Mouse (Mus musculus) forebrain, embryonic 16.5 days (tissue): ENCODE results near the gene Sars. TPM values are rescaled to one million over a fixed set of nuclear protein-coding genes. Genes with fewer than 3 reads are reported as not detected.

Experiments used
- ATAC-seq: fragments of 200-750 bp; cut with Nextera tagmentation; 2 replicates; pipeline ENCODE4 v1.8.0; 2017; ENCODE audit warnings: mild to moderate bottlenecking, moderate library complexity
- H3K27ac ChIP-seq: fragments of 300-500 bp; sonication (generic); 2 replicates; pipeline ENCODE4 v1.5.1; 2014; ENCODE audit warnings: low read length, control low read depth
- H3K27me3 ChIP-seq: fragments of 300-500 bp; sonication (generic); replicated peaks from 2 replicates; pipeline ENCODE4 v1.6.1; 2014; ENCODE audit warnings: low read length; ENCODE audit not compliant: control insufficient read depth, insufficient read depth
- H3K36me3 ChIP-seq: fragments of 300-500 bp; sonication (generic); 2 replicates; pipeline ENCODE4 v1.6.1; 2014; ENCODE audit not compliant: control insufficient read depth, insufficient read depth
- H3K4me1 ChIP-seq: fragments of 300-500 bp; sonication (generic); replicated peaks from 2 replicates; pipeline ENCODE4 v1.6.1; 2014; ENCODE audit warnings: low read length; ENCODE audit not compliant: control insufficient read depth, insufficient read depth
- H3K4me2 ChIP-seq: fragments of 300-500 bp; sonication (generic); 2 replicates; pipeline ENCODE4 v1.6.1; 2014; ENCODE audit warnings: mild to moderate bottlenecking, low read length, control low read depth
- H3K4me3 ChIP-seq: fragments of 300-500 bp; sonication (generic); replicated peaks from 2 replicates; pipeline ENCODE4 v1.5.1; 2014; ENCODE audit warnings: mild to moderate bottlenecking, low read length, control low read depth
- H3K9ac ChIP-seq: fragments of 300-500 bp; sonication (generic); replicated peaks from 2 replicates; pipeline ENCODE4 v1.6.1; 2014; ENCODE audit warnings: low read depth, low read length, control low read depth
- H3K9me3 ChIP-seq: fragments of 300-500 bp; sonication (generic); 2 replicates; pipeline ENCODE4 v1.6.1; 2016; ENCODE audit warnings: low read length; ENCODE audit not compliant: control insufficient read depth
- WGBS: fragments of 180-500 bp; shearing (Covaris S2); extraction: QIAGEN DNeasy Blood & Tissue Kit; methylation state at CpG from one replicate; pipeline ENCODE4 v1.1.7; 2014; 5-methylcytosine and 5-hydroxymethylcytosine counted together
- polyA plus RNA-seq: library from polyadenylated mRNA; unstranded; fragments of >200 nt; fragmentation: Nextera tagmentation; extraction: Ambion mirVana; gene quantifications from 2 replicates; pipeline ENCODE4 v1.2.1, GENCODE M21; 2015

The Sars gene
- polyA plus RNA-seq, result 230 and 238 TPM in 2 replicates

DNA sequence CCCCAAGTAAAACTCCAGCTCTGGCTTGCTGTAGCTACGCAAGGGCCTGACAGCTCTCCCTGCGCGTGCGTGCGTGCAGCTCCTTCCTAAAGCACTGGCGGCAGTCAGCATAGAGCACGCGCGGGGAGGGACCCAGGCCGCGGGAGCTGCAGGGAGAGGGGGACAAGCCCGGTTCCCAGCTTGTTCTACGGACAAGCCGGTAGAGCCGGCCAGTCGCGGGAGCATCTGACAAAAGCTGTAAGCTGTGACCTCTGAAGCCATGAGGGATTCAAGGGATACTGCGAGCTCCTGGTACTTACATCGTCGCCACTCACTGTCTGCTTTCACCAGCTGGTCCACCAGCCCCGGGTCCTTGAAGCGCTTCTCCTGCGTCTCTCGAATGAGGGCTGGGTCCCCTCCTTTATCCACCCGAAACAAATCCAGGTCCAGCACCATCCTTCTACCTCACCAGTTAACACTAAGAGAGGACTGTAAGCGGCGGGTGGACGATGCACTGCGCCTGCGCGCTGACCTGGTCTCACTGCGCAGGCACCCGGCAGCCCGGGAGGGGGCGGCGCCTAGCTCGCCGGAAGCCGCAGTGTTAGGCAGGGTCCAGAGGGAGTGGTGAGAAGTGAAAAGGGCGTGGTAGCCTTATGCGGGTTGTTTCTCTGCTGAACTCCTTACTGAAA, at the start of gene Sars:
Sars (minus strand) TSS at position 512 of the 668 bp plus-strand sequence.
- ATAC-seq, result peak; percentile 97
- peak within 1 kb of the TSS; percentile 84 for H3K4me2 ChIP-seq
- H3K36me3 ChIP-seq, result no peaks in the 10 kb centered on the region
- WGBS, result under 1% methylated on average over 41 of the region's 41 CpGs
- peak within 1 kb of the TSS; percentile 69 for H3K4me3 ChIP-seq
- H3K9me3 ChIP-seq, result no peaks in the 10 kb centered on the region
- peak within 1 kb of the TSS; percentile 88 for H3K27ac ChIP-seq
- peak within 1 kb of the TSS; percentile 78 for H3K9ac ChIP-seq
- peaks cover 32% of the 10 kb centered on the region for H3K4me1 ChIP-seq
- no peaks in the 10 kb centered on the region for H3K27me3 ChIP-seq

DNA sequence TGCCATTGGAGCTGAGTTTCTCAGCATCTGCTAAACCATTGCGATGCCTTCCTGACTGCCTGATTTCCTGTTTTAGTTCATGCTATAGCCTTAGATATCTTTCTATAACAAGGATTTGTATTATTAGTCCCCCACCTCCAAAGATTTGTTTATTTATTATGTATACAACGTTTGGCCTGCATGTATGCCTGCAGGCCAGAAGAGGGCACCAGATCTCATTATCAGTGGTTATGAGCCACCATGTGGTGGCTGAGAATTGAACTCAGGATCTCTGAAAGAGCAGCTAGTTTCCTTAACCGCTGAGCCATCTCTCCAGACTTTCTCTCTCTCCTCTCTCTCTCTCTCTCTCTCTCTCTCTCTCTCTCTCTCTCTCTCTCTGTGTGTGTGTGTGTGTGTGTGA, 45.0 kb upstream of the Sars start:
- no peaks in the 10 kb centered on the region for H3K36me3 ChIP-seq
- H3K4me2 ChIP-seq, result no peak overlapping the region
- no peak overlapping the region for H3K9ac ChIP-seq
- H3K4me1 ChIP-seq, result no peaks in the 10 kb centered on the region; the same call in 1 of the 2 replicates
- WGBS, result 35% methylated on average over 3 of the region's 3 CpGs
- no peak overlapping the region for H3K27ac ChIP-seq
- H3K4me3 ChIP-seq, result no peak overlapping the region
- no peaks in the 10 kb centered on the region for H3K27me3 ChIP-seq
- no peaks in the 10 kb centered on the region for H3K9me3 ChIP-seq
- ATAC-seq, result no peak

DNA sequence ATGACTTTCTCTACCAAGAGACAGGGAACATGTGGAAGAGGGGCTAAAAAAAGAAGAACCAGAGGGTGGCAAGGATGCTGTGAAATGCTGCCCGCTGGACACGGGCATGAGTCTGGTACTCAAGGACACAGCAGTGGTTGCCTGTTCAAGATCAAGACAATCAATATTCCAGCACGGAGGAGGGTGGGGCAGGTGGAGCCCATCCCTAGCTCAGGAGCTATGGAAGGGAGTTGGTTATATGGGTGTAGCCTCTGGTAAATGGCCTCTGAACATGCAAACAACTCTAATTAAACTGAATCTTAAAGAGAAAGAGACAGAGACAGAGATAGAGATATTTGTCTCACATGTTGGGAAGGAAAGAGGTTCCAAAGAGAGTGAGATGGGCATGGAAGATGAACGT, 39.7 kb upstream of the Sars start:
- Histone ChIP-seq H3K27ac (no peak overlapping the region), H3K27me3 (no peaks in the 10 kb centered on the region), H3K4me1 (no peaks in the 10 kb centered on the region), H3K36me3 (no peaks in the 10 kb centered on the region), H3K9ac (no peak overlapping the region), H3K4me2 (no peak overlapping the region), H3K9me3 (no peaks in the 10 kb centered on the region), H3K4me3 (no peak overlapping the region)
- no peak for ATAC-seq
- WGBS, result 95% methylated on average over 4 of the region's 4 CpGs

DNA sequence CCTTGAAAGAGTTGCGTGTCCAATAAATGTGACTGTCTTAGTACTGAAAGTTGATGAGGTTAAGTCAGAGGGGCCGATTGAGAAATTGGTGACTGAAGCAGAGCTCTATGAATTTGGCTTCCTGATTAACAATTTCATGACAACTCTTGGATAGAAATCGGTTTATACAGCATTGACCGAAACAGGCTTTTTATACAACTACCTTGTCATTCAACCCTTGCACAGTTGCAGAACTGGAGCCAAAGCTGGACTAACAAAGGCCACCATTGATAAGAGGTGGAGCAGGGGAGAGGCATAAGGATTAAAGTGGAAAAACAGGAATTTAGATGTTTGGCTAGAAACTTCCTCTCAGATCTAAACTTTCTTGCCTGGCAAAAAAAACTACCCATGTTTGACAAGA, 33.8 kb upstream of the Sars start:
- Histone ChIP-seq H3K27ac (no peak overlapping the region), H3K9me3 (no peaks in the 10 kb centered on the region), H3K36me3 (no peaks in the 10 kb centered on the region), H3K4me3 (no peak overlapping the region), H3K9ac (no peak overlapping the region), H3K27me3 (no peaks in the 10 kb centered on the region), H3K4me2 (no peak overlapping the region), H3K4me1 (no peaks in the 10 kb centered on the region)
- no peak for ATAC-seq
- 61% methylated on average over 4 of the region's 4 CpGs for WGBS

DNA sequence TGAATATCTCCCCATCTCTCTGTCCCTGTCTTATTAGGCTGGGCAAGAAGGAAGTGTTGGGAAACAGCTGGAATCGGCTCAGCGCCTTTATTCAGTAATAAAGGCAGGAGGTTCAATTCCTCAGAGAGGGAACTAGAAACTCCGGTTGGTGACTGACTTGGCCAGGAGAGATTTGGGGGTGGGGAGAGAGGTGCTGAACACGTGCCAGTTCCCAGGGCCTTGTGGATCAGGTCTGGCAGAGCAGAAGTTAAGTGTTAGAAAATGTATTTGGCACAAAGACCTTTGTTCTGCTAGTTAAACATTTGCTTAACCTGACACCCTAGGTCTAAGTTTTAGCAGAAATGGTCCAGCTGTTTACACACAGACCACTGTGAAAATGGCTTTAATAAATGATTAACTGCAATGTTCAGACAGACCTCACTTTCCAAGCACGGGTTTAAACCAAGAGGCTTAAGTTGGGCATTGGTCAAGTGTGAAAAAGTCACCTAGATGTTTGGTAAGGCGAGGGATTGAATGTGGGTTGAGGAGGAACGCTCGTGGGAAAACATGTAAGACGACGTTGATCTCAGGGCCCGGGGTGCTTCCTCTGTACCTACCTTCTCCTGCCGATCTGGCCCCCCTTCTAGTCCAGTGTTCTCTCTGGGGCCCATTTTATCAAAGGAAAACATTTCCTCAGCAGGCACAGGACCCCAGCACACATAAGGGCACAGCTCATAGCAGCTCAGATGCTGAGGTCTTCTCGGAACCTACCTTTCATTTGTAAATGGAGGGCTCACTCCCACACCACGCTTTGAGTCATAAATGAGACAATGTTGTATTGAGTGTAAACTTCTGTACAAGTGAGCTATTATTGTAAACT, 32.0 kb upstream of the Sars start:
- Histone ChIP-seq H3K4me3 (no peak overlapping the region), H3K27me3 (no peaks in the 10 kb centered on the region), H3K36me3 (no peaks in the 10 kb centered on the region), H3K27ac (no peak overlapping the region), H3K4me1 (no peaks in the 10 kb centered on the region), H3K9me3 (no peaks in the 10 kb centered on the region), H3K4me2 (no peak overlapping the region), H3K9ac (no peak overlapping the region)
- 66% methylated on average over 14 of the region's 14 CpGs for WGBS
- no peak for ATAC-seq

DNA sequence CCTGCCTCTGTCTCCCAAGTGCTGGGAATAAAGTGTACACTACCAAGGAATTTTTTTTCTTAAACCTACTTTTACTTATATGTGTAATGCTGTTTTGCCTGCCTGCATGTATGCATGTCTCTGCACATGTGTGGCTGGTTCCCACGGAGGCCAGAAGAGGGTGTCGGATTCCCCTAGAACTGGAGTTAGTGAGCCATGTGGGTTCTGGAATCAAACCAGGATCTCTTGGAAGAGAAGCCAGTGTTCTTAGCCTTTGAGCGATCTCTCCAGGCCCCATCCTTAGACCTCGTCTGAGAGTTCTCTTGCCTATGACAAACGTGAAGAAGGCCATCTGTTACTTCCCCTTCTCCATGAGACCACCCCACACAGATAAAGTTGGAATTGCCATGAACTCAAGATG, 30.5 kb upstream of the Sars start:
- H3K9ac ChIP-seq, result no peak overlapping the region
- H3K36me3 ChIP-seq, result no peaks in the 10 kb centered on the region
- no peak overlapping the region for H3K4me2 ChIP-seq
- no peak overlapping the region for H3K27ac ChIP-seq
- no peak for ATAC-seq
- no peak overlapping the region for H3K4me3 ChIP-seq
- H3K27me3 ChIP-seq, result no peaks in the 10 kb centered on the region
- H3K4me1 ChIP-seq, result no peaks in the 10 kb centered on the region
- H3K9me3 ChIP-seq, result no peaks in the 10 kb centered on the region
- 82% methylated on average over 5 of the region's 5 CpGs for WGBS

DNA sequence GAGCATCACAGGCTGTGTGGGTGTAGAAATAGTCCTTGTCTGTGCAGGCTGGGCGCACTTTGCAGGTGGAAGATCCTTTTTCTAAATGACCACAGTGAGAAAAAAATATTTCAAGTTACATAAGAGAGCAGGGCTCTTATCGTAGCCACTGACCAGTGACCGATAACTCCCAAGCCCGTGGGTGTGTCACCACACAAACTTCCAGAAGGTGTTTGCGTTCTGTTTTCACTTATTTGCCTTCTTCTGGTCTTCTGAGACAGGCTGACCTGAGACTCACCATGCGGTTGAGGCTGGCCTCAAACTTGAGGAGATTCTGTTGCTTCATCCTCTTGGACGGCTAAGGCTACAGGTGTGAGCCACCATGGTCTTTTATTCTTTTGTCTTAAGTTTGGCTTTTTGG, 30.0 kb upstream of the Sars start:
- H3K4me2 ChIP-seq, result no peak overlapping the region
- H3K9ac ChIP-seq, result no peak overlapping the region
- 93% methylated on average over 7 of the region's 7 CpGs for WGBS
- H3K9me3 ChIP-seq, result no peaks in the 10 kb centered on the region
- no peaks in the 10 kb centered on the region for H3K27me3 ChIP-seq
- no peak overlapping the region for H3K4me3 ChIP-seq
- no peaks in the 10 kb centered on the region for H3K36me3 ChIP-seq
- ATAC-seq, result no peak
- no peaks in the 10 kb centered on the region for H3K4me1 ChIP-seq
- H3K27ac ChIP-seq, result no peak overlapping the region

DNA sequence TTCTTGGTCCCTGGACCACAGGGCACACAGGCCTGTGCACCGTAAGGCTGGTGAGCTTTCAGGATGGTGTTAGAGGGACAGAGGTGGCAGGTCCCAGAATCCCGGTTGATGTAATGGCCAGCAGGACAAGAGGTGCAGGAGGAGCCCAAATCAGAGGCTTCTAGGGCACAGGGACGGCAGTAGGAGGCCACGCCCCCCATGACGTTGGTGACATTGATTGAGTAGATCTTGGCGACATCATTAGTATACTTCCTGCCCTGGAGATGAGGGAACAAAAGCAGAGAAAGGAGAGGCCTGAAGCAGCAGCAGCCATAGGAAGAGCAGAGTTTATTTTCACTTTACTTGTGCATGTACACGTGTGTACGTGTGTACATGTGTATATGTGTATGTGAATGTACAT, 22.8 kb upstream of the Sars start:
- Histone ChIP-seq H3K9me3 (no peaks in the 10 kb centered on the region), H3K4me1 (no peaks in the 10 kb centered on the region), H3K27ac (no peak overlapping the region), H3K36me3 (no peaks in the 10 kb centered on the region), H3K9ac (no peak overlapping the region), H3K27me3 (no peaks in the 10 kb centered on the region), H3K4me2 (no peak overlapping the region), H3K4me3 (no peak overlapping the region)
- WGBS, result 82% methylated on average over 8 of the region's 8 CpGs
- no peak for ATAC-seq

DNA sequence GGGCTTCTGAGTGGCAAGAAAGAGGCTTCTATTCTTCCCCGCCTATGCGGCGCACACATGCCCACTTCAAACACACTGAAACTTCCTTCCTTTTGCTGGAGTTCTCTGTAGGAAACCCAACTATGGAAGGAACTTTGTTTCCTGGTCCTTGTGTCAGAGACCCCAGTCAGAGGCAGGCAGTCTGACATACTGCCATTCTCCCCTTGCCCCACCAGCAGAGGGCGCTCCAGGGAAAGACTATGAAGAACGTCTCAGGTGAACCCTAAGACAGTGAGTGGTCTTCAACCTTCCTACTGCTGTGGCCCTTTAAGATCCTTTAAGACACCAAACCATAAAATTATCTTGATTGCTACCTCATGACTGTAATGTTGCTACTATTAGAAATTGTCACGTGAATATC, 21.4 kb upstream of the Sars start:
- 92% methylated on average over 6 of the region's 6 CpGs for WGBS
- Histone ChIP-seq H3K9ac (no peak overlapping the region), H3K9me3 (no peaks in the 10 kb centered on the region), H3K27ac (no peak overlapping the region), H3K4me1 (no peaks in the 10 kb centered on the region), H3K36me3 (no peaks in the 10 kb centered on the region), H3K4me3 (no peak overlapping the region), H3K4me2 (no peak overlapping the region), H3K27me3 (no peaks in the 10 kb centered on the region)
- no peak for ATAC-seq
